Mouse (Mus musculus) spleen, postnatal 10 days (tissue): ENCODE results near the gene Adgrg6.

ENCODE experiments used
- DNase-seq, 2 experiments: peaks; one replicate each; pipeline ENCODE4 v3.0.0; 2021 to 2022; ENCODE audit warnings: low spot score in 2 of 2

Adgrg6 gene

GRCm38 (mm10) chr10:14391025-14391639, 154.3 kb downstream of the Adgrg6 start:
- DNase-seq, result peak; percentile 26 to 64

- no peak for DNase-seq
Measured at GRCm38 (mm10) chr10:14385574-14385973, 159.9 kb downstream of the Adgrg6 start.

GRCm38 (mm10) chr10:14365065-14365589, 180.3 kb downstream of the Adgrg6 start:
- DNase-seq, result no peak

- DNase-seq, result no peak
Measured at GRCm38 (mm10) chr10:14363226-14363625, 182.2 kb downstream of the Adgrg6 start.

GRCm38 (mm10) chr10:14358271-14358670, 187.2 kb downstream of the Adgrg6 start:
- DNase-seq, result no peak
